Mouse (Mus musculus) lung, adult 2 months (tissue): ENCODE measurements around the gene Rnf166.

ENCODE experiments used
- CTCF ChIP-seq: fragments of 200-500 bp; IDR thresholded peaks from 2 replicates; pipeline ENCODE4 v1.5.1; 2011; ENCODE audit warnings: mild to moderate bottlenecking, low read length, control low read depth; ENCODE audit not compliant: insufficient read depth
- POLR2A ChIP-seq: fragments of 200-500 bp; IDR thresholded peaks from 2 replicates; pipeline ENCODE4 v1.6.1; 2011; ENCODE audit warnings: low read depth, mild to moderate bottlenecking, control low read depth, low read length, borderline replicate concordance; ENCODE audit errors: extremely low read depth

GRCm38 (mm10) chr8:122497016-122497734 is 21.3 kb upstream of the Rnf166 start:
- TF ChIP-seq POLR2A (no peak), CTCF (peak; percentile 11; the same call in 1 of the 2 replicates)
